Comparison of ENCODE assay signal across 19 mouse cellular contexts in genomic region chr1:154175334-154175733, GRCm38 (mm10). TPM values are rescaled to one million over a fixed set of nuclear protein-coding genes. Genes with fewer than 3 reads are reported as not detected.
DNase-seq lines count a peak whose midpoint lies in the region; ATAC-seq and TF ChIP-seq lines count a peak whose summit lies in the region.
"Had no signal": no experiment of that assay in that cellular context is flagged by ENCODE, and none has a peak within 500 bp of the region (broad histone marks: within the 10 kb centered on the region; RNA-seq: fewer than 3 reads in every experiment).

No protein-coding gene starts in this region.

- no peaks in the 10 kb centered on the region for H3K36me3 ChIP-seq in heart, embryonic 14.5 days (ENCODE audit: control insufficient read depth, insufficient read depth, low read length)
- H3K36me3 ChIP-seq in forebrain, postnatal 0 days (ENCODE audit: insufficient read depth): no peaks in the 10 kb centered on the region
- no peaks in the 10 kb centered on the region for H3K36me3 ChIP-seq in myocyte (ENCODE audit: control insufficient read depth, insufficient read depth)
- H3K36me3 ChIP-seq: hindbrain, embryonic 13.5 days had no signal

- no peaks in the 10 kb centered on the region for H3K79me2 ChIP-seq in myocyte (ENCODE audit: control insufficient read depth, insufficient read depth)

- intact Hi-C loops in heart, postnatal 36 days (cut with DNase I): no loop called here

- H3K27ac ChIP-seq in heart, embryonic 14.5 days (replicated peaks in 1 of 2; ENCODE audit: control insufficient read depth in 1 of 2, insufficient read depth in 1 of 2, low read depth in 2 of 2, low read length in 2 of 2): no peak overlapping the region
- no peak overlapping the region for H3K27ac ChIP-seq in forebrain, postnatal 0 days (ENCODE audit: low read depth, low read length)
- H3K27ac ChIP-seq in cerebellum, adult 2 months (ENCODE audit: insufficient read depth, low read length): no peak overlapping the region
- H3K27ac ChIP-seq: hindbrain, embryonic 13.5 days had no signal

- H3K4me3 ChIP-seq in heart, embryonic 14.5 days (ENCODE audit: control insufficient read depth in 1 of 2, insufficient read depth in 1 of 2, low read depth in 1 of 2, low read length in 2 of 2): no peak overlapping the region
- H3K4me3 ChIP-seq in forebrain, postnatal 0 days (ENCODE audit: low read depth, low read length): no peak overlapping the region
- no peak overlapping the region for H3K4me3 ChIP-seq in myocyte
- no peak overlapping the region for H3K4me3 ChIP-seq in cerebellum, adult 2 months (replicated peaks; ENCODE audit: insufficient read depth, low read depth, low read length)
- H3K4me3 ChIP-seq: hindbrain, embryonic 13.5 days had no signal

- H3K4me2 ChIP-seq in heart, embryonic 14.5 days (ENCODE audit: low read length): no peak overlapping the region
- H3K4me2 ChIP-seq in forebrain, postnatal 0 days (ENCODE audit: low read depth): no peak overlapping the region
- H3K4me2 ChIP-seq in myocyte (ENCODE audit: low read depth): no peak overlapping the region
- H3K4me2 ChIP-seq: hindbrain, embryonic 13.5 days had no signal

- H3K9me3 ChIP-seq in heart, embryonic 14.5 days (ENCODE audit: control insufficient read depth, low read length): no peaks in the 10 kb centered on the region
- H3K9me3 ChIP-seq in forebrain, postnatal 0 days (ENCODE audit: low read length): no peaks in the 10 kb centered on the region
- H3K9me3 ChIP-seq: hindbrain, embryonic 13.5 days had no signal

- TF ChIP-seq POLR2A in myocyte (IDR thresholded peaks at IDR 0.05; ENCODE audit: insufficient read length, low read depth): no peak
- no peak for TF ChIP-seq POLR2A in cerebellum, adult 2 months (IDR thresholded peaks at IDR 0.05; ENCODE audit: borderline replicate concordance, insufficient read depth, low read length)

- 75% methylated on average over 6 of the region's 6 CpGs for WGBS in heart, embryonic 14.5 days
- WGBS in forebrain, postnatal 0 days: 69% methylated on average over 6 of the region's 6 CpGs
- WGBS in cerebellum, adult 2 months: 81% methylated on average over 6 of the region's 6 CpGs

- TF ChIP-seq CTCF in forebrain, postnatal 0 days (IDR thresholded peaks at IDR 0.05; ENCODE audit: low read depth): no peak
- TF ChIP-seq CTCF in cerebellum, adult 2 months (IDR thresholded peaks at IDR 0.05; ENCODE audit: borderline replicate concordance, insufficient read depth, low read depth, low read length): no peak

- H3K4me1 ChIP-seq in heart, embryonic 14.5 days (ENCODE audit: control insufficient read depth in 2 of 2, insufficient read depth in 2 of 2, low read length in 2 of 2): no peaks in the 10 kb centered on the region
- no peaks in the 10 kb centered on the region for H3K4me1 ChIP-seq in forebrain, postnatal 0 days (ENCODE audit: insufficient read depth)
- no peaks in the 10 kb centered on the region for H3K4me1 ChIP-seq in cerebellum, adult 2 months (ENCODE audit: control insufficient read depth, insufficient read depth, low read length)
- H3K4me1 ChIP-seq: hindbrain, embryonic 13.5 days had no signal

- DNase-seq in heart, postnatal 36 days: no peak
- DNase-seq in spleen, postnatal 36 days (ENCODE audit: low spot score in 2 of 2): peak; percentile 4 to 15
- no peak for DNase-seq in spleen, postnatal 14 days (ENCODE audit: low spot score in 2 of 2)
- no peak for DNase-seq in forebrain, postnatal 0 days
- no peak for DNase-seq in cerebellum, adult 2 months
- DNase-seq in kidney, adult 18-20 months: no peak
- DNase-seq: cerebellum, adult 9-11 months; kidney, postnatal 4 days; right cerebral cortex, postnatal 25 days; thymus, postnatal 36 days had no signal

- H3K27me3 ChIP-seq in heart, embryonic 14.5 days (ENCODE audit: control insufficient read depth, insufficient read depth, low read length): no peaks in the 10 kb centered on the region
- no peaks in the 10 kb centered on the region for H3K27me3 ChIP-seq in forebrain, postnatal 0 days (ENCODE audit: insufficient read depth, low read length)
- H3K27me3 ChIP-seq in myocyte (ENCODE audit: control insufficient read depth, insufficient read depth, insufficient read length): peaks cover 4% of the 10 kb centered on the region
- H3K27me3 ChIP-seq in cerebellum, adult 2 months (ENCODE audit: control insufficient read depth, insufficient read depth, low read length): no peaks in the 10 kb centered on the region; the same call in 1 of the 2 replicates
- H3K27me3 ChIP-seq: hindbrain, embryonic 13.5 days had no signal

- H3ac ChIP-seq in myocyte (ENCODE audit: control insufficient read depth, insufficient read length): no peak overlapping the region

- no peak overlapping the region for H3K9ac ChIP-seq in heart, embryonic 14.5 days (ENCODE audit: low read length)
- H3K9ac ChIP-seq in forebrain, postnatal 0 days: no peak overlapping the region
- H3K9ac ChIP-seq: hindbrain, embryonic 13.5 days had no signal

- 0 out of 2 replicates have a peak, but pooled peaks have one; percentile 39 for ATAC-seq in heart, embryonic 14.5 days (ENCODE audit: insufficient number of reproducible peaks, insufficient read depth, low FRiP score, low read depth)
- ATAC-seq in forebrain, postnatal 0 days: peak; percentile 85
- ATAC-seq: CD4-positive, CD25-positive, alpha-beta regulatory T cell, adult 4 months; intestine, postnatal 0 days had no signal

TF ChIP-seq in myocyte, 11 proteins besides CTCF, POLR2A, EP300 and RAD21:
- TF ChIP-seq MYOD1 (IDR thresholded peaks at IDR 0.05; ENCODE audit: control insufficient read depth in 1 of 3, insufficient read length in 2 of 3, low read depth in 2 of 3) (peak; percentile 16 to 70 (median 25)), CEBPB (IDR thresholded peaks at IDR 0.05; ENCODE audit: insufficient read depth, poor library complexity, severe bottlenecking) (no peak), USF1 (IDR thresholded peaks at IDR 0.05; ENCODE audit: low read depth) (no peak), MYOG (IDR thresholded peaks at IDR 0.05; ENCODE audit: control insufficient read depth in 1 of 3, insufficient read depth in 1 of 3, insufficient read length in 2 of 3, low read depth in 2 of 3) (peak in 1 of 3 experiments; percentile 10)
TF ChIP-seq in myocyte: peak in this region for 2.

RNA-seq across cellular contexts. Expression of gene Zfp648, which starts 25.7 kb away (rescaled TPM):
- polyA plus RNA-seq in heart, embryonic 14.5 days (2014; fragmentation: Nextera tagmentation; extraction: Ambion mirVana): 0.13 TPM in 1 of 2 replicates, not detected in the other
- total RNA-seq in heart, postnatal 36 days (2021): not detected
- total RNA-seq in forebrain, postnatal 0 days (2014; rRNA removed): 0.15 and 0.19 TPM in 2 replicates
- polyA plus RNA-seq in forebrain, postnatal 0 days (2015; fragmentation: Nextera tagmentation; extraction: Ambion mirVana): 0.74 and 0.93 TPM in 2 replicates
- polyA plus RNA-seq in myocyte (2012; fragmentation: generic; extraction: Trizol): not detected
- 0.19 TPM in 1 of 2 replicates, not detected in the other for polyA plus RNA-seq in cerebellum, adult 2 months (2012; rRNA removed)
- total RNA-seq: gastrocnemius, postnatal 4 days; neutrophil, adult 5-6 weeks had no signal
- polyA plus RNA-seq: CD4-positive, CD25-positive, alpha-beta regulatory T cell, adult 4 months; intestine, postnatal 0 days; liver, embryonic 16.5 days; stomach, embryonic 14.5 days had no signal

Comparison
In these comparisons a context has a peak if more than half of its experiments do, and no peak if none do; other contexts are left out.
1. DNase-seq: peak in spleen, postnatal 36 days (2 of 2); none in heart, postnatal 36 days (0 of 2), spleen, postnatal 14 days (0 of 2), forebrain, postnatal 0 days (single experiment), cerebellum, adult 2 months (0 of 2) and kidney, adult 18-20 months (single experiment).